Comparison of ENCODE assay signal across 16 mouse cellular contexts in the genomic region with DNA sequence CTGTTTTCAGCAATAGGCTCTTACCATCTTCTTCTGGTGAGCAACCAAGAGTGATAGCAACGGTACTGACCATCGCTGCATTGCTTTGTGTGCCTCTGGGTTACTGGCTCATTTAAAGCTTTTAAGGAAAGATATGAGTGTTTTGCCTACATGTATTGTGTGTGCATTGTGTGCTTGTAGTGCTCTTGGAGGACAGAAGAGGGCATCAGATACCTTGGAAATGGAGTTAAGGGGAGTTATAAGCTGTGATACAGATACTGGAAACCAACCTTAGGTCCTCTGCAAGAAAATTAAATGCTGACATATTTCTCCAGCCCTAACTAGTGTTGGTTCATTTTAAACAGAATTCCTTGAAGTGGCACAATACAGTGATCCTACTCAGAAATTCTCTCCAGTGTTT. TPM values are rescaled to one million over a fixed set of nuclear protein-coding genes. Genes with fewer than 3 reads are reported as not detected.
DNase-seq lines count a peak whose midpoint lies in the region; ATAC-seq and TF ChIP-seq lines count a peak whose summit lies in the region.
"Had no signal": no experiment of that assay in that cellular context is flagged by ENCODE, and none has a peak within 500 bp of the region (broad histone marks: within the 10 kb centered on the region; RNA-seq: fewer than 3 reads in every experiment).

No protein-coding gene starts in this region.

- no peak overlapping the region for H3K27ac ChIP-seq in heart, postnatal 0 days (ENCODE audit: low read depth)
- H3K27ac ChIP-seq in heart, embryonic 10.5 days, result no peak overlapping the region
- no peak overlapping the region for H3K27ac ChIP-seq in midbrain, postnatal 0 days (ENCODE audit: low read depth, low read length)
- no peak overlapping the region for H3K27ac ChIP-seq in midbrain, embryonic 10.5 days (replicated peaks)
- no peak overlapping the region for H3K27ac ChIP-seq in stomach, postnatal 0 days (replicated peaks)
- H3K27ac ChIP-seq: kidney, embryonic 15.5 days had no signal

- TF ChIP-seq EP300 in heart, postnatal 0 days (IDR thresholded peaks at IDR 0.05; ENCODE audit: low read depth), result no peak
- no peak for TF ChIP-seq EP300 in stomach, postnatal 0 days (optimal IDR thresholded peaks at IDR 0.05)

- no peak for ATAC-seq in heart, postnatal 0 days (ENCODE audit: insufficient read depth, low read depth)
- no peak for ATAC-seq in midbrain, postnatal 0 days (ENCODE audit: low FRiP score)
- ATAC-seq in stomach, postnatal 0 days (ENCODE audit: low FRiP score, low TSS enrichment), result no peak
- ATAC-seq in monocyte, adult 5-6 weeks (replicated peaks; ENCODE audit: insufficient number of reproducible peaks, low FRiP score, low TSS enrichment, poor library complexity, severe bottlenecking), result no peak

- H3K36me3 ChIP-seq in heart, postnatal 0 days (replicated peaks; ENCODE audit: control insufficient read depth, insufficient read depth, low read length), result no peaks in the 10 kb centered on the region
- H3K36me3 ChIP-seq in heart, embryonic 10.5 days, result peaks cover 24% of the 10 kb centered on the region
- peaks cover 12% of the 10 kb centered on the region; the same call in 1 of the 2 replicates for H3K36me3 ChIP-seq in midbrain, postnatal 0 days (ENCODE audit: insufficient read depth, low read length)
- H3K36me3 ChIP-seq in midbrain, embryonic 10.5 days, result peaks cover 19% of the 10 kb centered on the region
- no peaks in the 10 kb centered on the region for H3K36me3 ChIP-seq in stomach, postnatal 0 days (ENCODE audit: control insufficient read depth, insufficient read depth, low read length)

- H3K4me3 ChIP-seq in heart, postnatal 0 days (ENCODE audit: low read depth, low read length), result no peak overlapping the region
- no peak overlapping the region for H3K4me3 ChIP-seq in heart, embryonic 10.5 days
- no peak overlapping the region for H3K4me3 ChIP-seq in midbrain, postnatal 0 days (ENCODE audit: low read depth, low read length)
- no peak overlapping the region for H3K4me3 ChIP-seq in midbrain, embryonic 10.5 days
- H3K4me3 ChIP-seq in stomach, postnatal 0 days (ENCODE audit: low read depth, low read length), result no peak overlapping the region
- H3K4me3 ChIP-seq: kidney, embryonic 15.5 days; myocyte had no signal

- no peak overlapping the region for H3K9ac ChIP-seq in heart, postnatal 0 days (replicated peaks; ENCODE audit: low read depth, low read length)
- no peak overlapping the region for H3K9ac ChIP-seq in midbrain, postnatal 0 days (replicated peaks; ENCODE audit: low read length, poor library complexity, severe bottlenecking)
- no peak overlapping the region for H3K9ac ChIP-seq in stomach, postnatal 0 days (ENCODE audit: low read length)
- H3K9ac ChIP-seq: kidney, embryonic 15.5 days had no signal

- no peaks in the 10 kb centered on the region for H3K9me3 ChIP-seq in heart, postnatal 0 days (replicated peaks; ENCODE audit: control insufficient read depth, low read length)
- no peaks in the 10 kb centered on the region for H3K9me3 ChIP-seq in heart, embryonic 10.5 days
- H3K9me3 ChIP-seq in midbrain, postnatal 0 days (ENCODE audit: low read length), result no peaks in the 10 kb centered on the region
- no peaks in the 10 kb centered on the region for H3K9me3 ChIP-seq in midbrain, embryonic 10.5 days (replicated peaks)
- no peaks in the 10 kb centered on the region for H3K9me3 ChIP-seq in stomach, postnatal 0 days (ENCODE audit: control insufficient read depth, low read length)
- H3K9me3 ChIP-seq: kidney, embryonic 15.5 days had no signal

- 72% methylated on average over 2 of the region's 2 CpGs for WGBS in heart, postnatal 0 days
- WGBS in heart, embryonic 10.5 days, result 75% methylated on average over 2 of the region's 2 CpGs
- 87% methylated on average over 2 of the region's 2 CpGs for whole genome bisulfite sequencing in midbrain, postnatal 0 days
- 73% methylated on average over 2 of the region's 2 CpGs for WGBS in midbrain, embryonic 10.5 days
- 74% methylated on average over 2 of the region's 2 CpGs for WGBS in stomach, postnatal 0 days

- no peak overlapping the region for H3K4me2 ChIP-seq in heart, postnatal 0 days (ENCODE audit: low read depth, low read length)
- H3K4me2 ChIP-seq in midbrain, postnatal 0 days (ENCODE audit: low read depth, low read length, poor library complexity, severe bottlenecking), result no peak overlapping the region
- no peak overlapping the region for H3K4me2 ChIP-seq in stomach, postnatal 0 days (replicated peaks; ENCODE audit: low read depth)
- H3K4me2 ChIP-seq: kidney, embryonic 15.5 days had no signal

- H3K27me3 ChIP-seq in heart, postnatal 0 days (ENCODE audit: control insufficient read depth, insufficient read depth, low read length), result no peaks in the 10 kb centered on the region
- H3K27me3 ChIP-seq in heart, embryonic 10.5 days (ENCODE audit: insufficient read depth, poor library complexity, severe bottlenecking), result no peaks in the 10 kb centered on the region
- no peaks in the 10 kb centered on the region for H3K27me3 ChIP-seq in midbrain, postnatal 0 days (ENCODE audit: insufficient read depth, low read length)
- H3K27me3 ChIP-seq in midbrain, embryonic 10.5 days (ENCODE audit: low read depth, poor library complexity, severe bottlenecking), result peaks cover 3% of the 10 kb centered on the region; the same call in 1 of the 2 replicates
- H3K27me3 ChIP-seq in stomach, postnatal 0 days (ENCODE audit: control insufficient read depth, insufficient read depth, low read length), result no peaks in the 10 kb centered on the region
- H3K27me3 ChIP-seq: kidney, embryonic 15.5 days had no signal

- TF ChIP-seq CTCF in heart, postnatal 0 days (IDR thresholded peaks at IDR 0.05; ENCODE audit: low read depth), result peak; percentile 39
- TF ChIP-seq CTCF in midbrain, postnatal 0 days (IDR thresholded peaks at IDR 0.05), result peak; percentile 54
- TF ChIP-seq CTCF in stomach, postnatal 0 days (IDR thresholded peaks at IDR 0.05; ENCODE audit: low read depth), result peak; percentile 72

- H3K4me1 ChIP-seq in heart, postnatal 0 days (ENCODE audit: control insufficient read depth, insufficient read depth), result no peaks in the 10 kb centered on the region
- no peaks in the 10 kb centered on the region for H3K4me1 ChIP-seq in heart, embryonic 10.5 days
- no peaks in the 10 kb centered on the region for H3K4me1 ChIP-seq in midbrain, postnatal 0 days (ENCODE audit: insufficient read depth, low read length)
- no peaks in the 10 kb centered on the region for H3K4me1 ChIP-seq in midbrain, embryonic 10.5 days
- no peaks in the 10 kb centered on the region for H3K4me1 ChIP-seq in stomach, postnatal 0 days (replicated peaks; ENCODE audit: control insufficient read depth, insufficient read depth)

- DNase-seq in heart, postnatal 0 days (ENCODE audit: low spot score), result no peak
- no peak for DNase-seq in heart, embryonic 10.5 days (ENCODE audit: low spot score)
- DNase-seq in midbrain, postnatal 0 days (ENCODE audit: low spot score), result peak; percentile 5
- no peak for DNase-seq in midbrain, embryonic 10.5 days (ENCODE audit: low spot score)
- peak; percentile 59 for DNase-seq in R1 (ENCODE audit: low read depth, low spot score)
- DNase-seq in stomach, postnatal 0 days (ENCODE audit: low spot score), result no peak
- no peak for DNase-seq in right cerebral cortex, postnatal 36 days (ENCODE audit: low spot score in 2 of 2)
- DNase-seq: cerebellum, postnatal 10 days; gastrocnemius, postnatal 14 days; right cerebral cortex, adult 18-20 months had no signal

RNA-seq across cellular contexts. Expression of gene Cpxm1, which starts 8.6 kb away (rescaled TPM):
- total RNA-seq in heart, postnatal 0 days (2014; rRNA removed; ENCODE audit: low replicate concordance), result 6.9 and 7.8 TPM in 2 replicates
- 9.5 and 11.5 TPM in 2 replicates for polyA plus RNA-seq in heart, postnatal 0 days (2015; fragmentation: Nextera tagmentation; extraction: Ambion mirVana)
- polyA plus RNA-seq in heart, embryonic 10.5 days (2016; fragmentation: Nextera tagmentation; extraction: Ambion mirVana), result 36.2 and 57.6 TPM in 2 replicates
- 25.4 and 26.2 TPM in 2 replicates for total RNA-seq in midbrain, postnatal 0 days (2014; rRNA removed)
- 32.4 and 35.3 TPM in 2 replicates for polyA plus RNA-seq in midbrain, postnatal 0 days (2015; fragmentation: Nextera tagmentation; extraction: Ambion mirVana)
- polyA plus RNA-seq in midbrain, embryonic 10.5 days (2016; fragmentation: Nextera tagmentation; extraction: Ambion mirVana), result 40.7 and 47.3 TPM in 2 replicates
- polyA plus RNA-seq in stomach, postnatal 0 days (2015; fragmentation: Nextera tagmentation; extraction: Ambion mirVana), result 14.6 and 19.1 TPM in 2 replicates
- total RNA-seq in monocyte, adult 5-6 weeks (2017), result 0.19 to 0.67 TPM in 2 of 3 replicates, not detected in the other

RNA-seq across cellular contexts. Expression of gene Gm28372, which starts 16.2 kb away (rescaled TPM):
- not detected in 2 replicates for total RNA-seq in heart, postnatal 0 days (2014; rRNA removed; ENCODE audit: low replicate concordance)
- polyA plus RNA-seq in heart, postnatal 0 days (2015; fragmentation: Nextera tagmentation; extraction: Ambion mirVana), result not detected in 2 replicates
- not detected in 2 replicates for polyA plus RNA-seq in heart, embryonic 10.5 days (2016; fragmentation: Nextera tagmentation; extraction: Ambion mirVana)
- not detected in 2 replicates for total RNA-seq in midbrain, postnatal 0 days (2014; rRNA removed)
- 0.15 TPM in 1 of 2 replicates, not detected in the other for polyA plus RNA-seq in midbrain, postnatal 0 days (2015; fragmentation: Nextera tagmentation; extraction: Ambion mirVana)
- not detected in 2 replicates for polyA plus RNA-seq in midbrain, embryonic 10.5 days (2016; fragmentation: Nextera tagmentation; extraction: Ambion mirVana)
- not detected in 2 replicates for polyA plus RNA-seq in stomach, postnatal 0 days (2015; fragmentation: Nextera tagmentation; extraction: Ambion mirVana)
- not detected in 3 replicates for total RNA-seq in monocyte, adult 5-6 weeks (2017)
- total RNA-seq: gastrocnemius, postnatal 14 days; heart, postnatal 25 days; left cerebral cortex, postnatal 14 days had no signal
- polyA plus RNA-seq: kidney, embryonic 15.5 days; lung, embryonic 16.5 days had no signal

RNA-seq across cellular contexts. Expression of gene 1700020A23Rik, which starts 16.3 kb away (rescaled TPM):
- not detected in 2 replicates for total RNA-seq in heart, postnatal 0 days (2014; rRNA removed; ENCODE audit: low replicate concordance)
- polyA plus RNA-seq in heart, postnatal 0 days (2015; fragmentation: Nextera tagmentation; extraction: Ambion mirVana), result not detected in 2 replicates
- polyA plus RNA-seq in heart, embryonic 10.5 days (2016; fragmentation: Nextera tagmentation; extraction: Ambion mirVana), result 0.28 TPM in 1 of 2 replicates, not detected in the other
- not detected in 2 replicates for total RNA-seq in midbrain, postnatal 0 days (2014; rRNA removed)
- polyA plus RNA-seq in midbrain, postnatal 0 days (2015; fragmentation: Nextera tagmentation; extraction: Ambion mirVana), result 0.93 TPM in 1 of 2 replicates, not detected in the other
- 0.40 TPM in 1 of 2 replicates, not detected in the other for polyA plus RNA-seq in midbrain, embryonic 10.5 days (2016; fragmentation: Nextera tagmentation; extraction: Ambion mirVana)
- polyA plus RNA-seq in stomach, postnatal 0 days (2015; fragmentation: Nextera tagmentation; extraction: Ambion mirVana), result not detected in 2 replicates
- not detected in 3 replicates for total RNA-seq in monocyte, adult 5-6 weeks (2017)
- total RNA-seq: gastrocnemius, postnatal 14 days; heart, postnatal 25 days; left cerebral cortex, postnatal 14 days had no signal
- polyA plus RNA-seq: kidney, embryonic 15.5 days; lung, embryonic 16.5 days; myocyte had no signal

RNA-seq across cellular contexts. Expression of gene Tmem239, which starts 17.5 kb away (rescaled TPM):
- not detected in 2 replicates for total RNA-seq in heart, postnatal 0 days (2014; rRNA removed; ENCODE audit: low replicate concordance)
- polyA plus RNA-seq in heart, postnatal 0 days (2015; fragmentation: Nextera tagmentation; extraction: Ambion mirVana), result not detected in 2 replicates
- polyA plus RNA-seq in heart, embryonic 10.5 days (2016; fragmentation: Nextera tagmentation; extraction: Ambion mirVana), result not detected in 2 replicates
- not detected in 2 replicates for total RNA-seq in midbrain, postnatal 0 days (2014; rRNA removed)
- 0.12 TPM in 1 of 2 replicates, not detected in the other for polyA plus RNA-seq in midbrain, postnatal 0 days (2015; fragmentation: Nextera tagmentation; extraction: Ambion mirVana)
- 0.12 TPM in 1 of 2 replicates, not detected in the other for polyA plus RNA-seq in midbrain, embryonic 10.5 days (2016; fragmentation: Nextera tagmentation; extraction: Ambion mirVana)
- polyA plus RNA-seq in stomach, postnatal 0 days (2015; fragmentation: Nextera tagmentation; extraction: Ambion mirVana), result not detected in 2 replicates
- total RNA-seq in monocyte, adult 5-6 weeks (2017), result not detected in 3 replicates
- total RNA-seq: gastrocnemius, postnatal 14 days; heart, postnatal 25 days; left cerebral cortex, postnatal 14 days had no signal
- polyA plus RNA-seq: kidney, embryonic 15.5 days; lung, embryonic 16.5 days; myocyte had no signal

RNA-seq across cellular contexts. Expression of gene Vps16, which starts 35.3 kb away (rescaled TPM):
- 37.9 and 46.0 TPM in 2 replicates for total RNA-seq in heart, postnatal 0 days (2014; rRNA removed; ENCODE audit: low replicate concordance)
- polyA plus RNA-seq in heart, postnatal 0 days (2015; fragmentation: Nextera tagmentation; extraction: Ambion mirVana), result 29.4 and 30.2 TPM in 2 replicates
- 84.5 and 91.1 TPM in 2 replicates for polyA plus RNA-seq in heart, embryonic 10.5 days (2016; fragmentation: Nextera tagmentation; extraction: Ambion mirVana)
- total RNA-seq in midbrain, postnatal 0 days (2014; rRNA removed), result 81.2 and 83.6 TPM in 2 replicates
- polyA plus RNA-seq in midbrain, postnatal 0 days (2015; fragmentation: Nextera tagmentation; extraction: Ambion mirVana), result 86.6 and 89.9 TPM in 2 replicates
- polyA plus RNA-seq in midbrain, embryonic 10.5 days (2016; fragmentation: Nextera tagmentation; extraction: Ambion mirVana), result 117 and 126 TPM in 2 replicates
- polyA plus RNA-seq in stomach, postnatal 0 days (2015; fragmentation: Nextera tagmentation; extraction: Ambion mirVana), result 37.0 and 38.9 TPM in 2 replicates
- 199 to 267 TPM (median 223 TPM) in 3 replicates for total RNA-seq in monocyte, adult 5-6 weeks (2017)

Comparison
In these comparisons a context has a peak if more than half of its experiments do, and no peak if none do; other contexts are left out.
1. DNase-seq: peak in midbrain, postnatal 0 days (single experiment) and R1 (single experiment); none in heart, postnatal 0 days (single experiment), heart, embryonic 10.5 days (single experiment), midbrain, embryonic 10.5 days (single experiment), stomach, postnatal 0 days (single experiment) and right cerebral cortex, postnatal 36 days (0 of 2).
2. Peak in every context shown above with its lines, with median percentiles within 50 percentile points of each other: CTCF ChIP-seq.